Mouse (Mus musculus) Patski (cell line): ENCODE results near the gene Arpp19. TPM values are rescaled to one million over a fixed set of nuclear protein-coding genes. Genes with fewer than 3 reads are reported as not detected.

Experiments used
- ATAC-seq: fragments of 100-300 bp; one replicate; pipeline ENCODE4 v1.8.0; 2021
- CTCF ChIA-PET: fragments of 350-600 bp; sonication (Branson Sonifier 250); formaldehyde crosslinking; loops from one replicate; lab custom pipeline; 2022; ENCODE audit warnings: inconsistent platforms; lab: Charles Lee
- POLR2A ChIA-PET: fragments of 350-600 bp; sonication (Branson Sonifier 250); formaldehyde crosslinking; loops from one replicate; lab custom pipeline; 2022; ENCODE audit warnings: antibody characterized with exemption, inconsistent platforms; lab: Charles Lee
- DNase-seq: peaks from one replicate; pipeline ENCODE4 v3.0.0-alpha.2; 2011; ENCODE audit warnings: low read depth, low spot score
- H3K27me3 ChIP-seq: fragments of 371-371 bp; one replicate; pipeline ENCODE4 v1.5.1; 2021
- CTCF ChIP-seq: fragments of 100-300 bp; IDR thresholded peaks from one replicate; pipeline ENCODE4 v1.5.1; 2021
- in situ Hi-C: fragments of 300-500 bp; cut with MboI; formaldehyde crosslinking; loops from 3 replicates; pipeline ENCODE4 v1.11.1; 2018; ENCODE audit warnings: low pct_unique_long_range_greater_than_20kb, mixed read lengths
- polyA plus RNA-seq: library from polyadenylated mRNA; unstranded; gene quantifications from one replicate; pipeline ENCODE4 v1.2.3, GENCODE M21; 2021

Gene Arpp19
- polyA plus RNA-seq, 1 experiment from 2014 or later: 167 TPM

GRCm38 (mm10) chr9:75055046-75055445, 17.6 kb downstream of the Arpp19 start:
- in situ Hi-C loops: loop anchor here (25.0 kb wide), 1 partner anchor 382 kb away; the partner anchor contains the start of gene Leo1
- CTCF ChIA-PET: interaction anchor here (1.6 kb wide), 1 partner anchor 8 kb away, joined by 6 read pairs; no protein-coding TSS in a partner anchor
- POLR2A ChIA-PET: no interaction called here
- no peak for ATAC-seq
- TF ChIP-seq CTCF: no peak
- DNase-seq: no peak
- no peaks in the 10 kb centered on the region for H3K27me3 ChIP-seq

DNA sequence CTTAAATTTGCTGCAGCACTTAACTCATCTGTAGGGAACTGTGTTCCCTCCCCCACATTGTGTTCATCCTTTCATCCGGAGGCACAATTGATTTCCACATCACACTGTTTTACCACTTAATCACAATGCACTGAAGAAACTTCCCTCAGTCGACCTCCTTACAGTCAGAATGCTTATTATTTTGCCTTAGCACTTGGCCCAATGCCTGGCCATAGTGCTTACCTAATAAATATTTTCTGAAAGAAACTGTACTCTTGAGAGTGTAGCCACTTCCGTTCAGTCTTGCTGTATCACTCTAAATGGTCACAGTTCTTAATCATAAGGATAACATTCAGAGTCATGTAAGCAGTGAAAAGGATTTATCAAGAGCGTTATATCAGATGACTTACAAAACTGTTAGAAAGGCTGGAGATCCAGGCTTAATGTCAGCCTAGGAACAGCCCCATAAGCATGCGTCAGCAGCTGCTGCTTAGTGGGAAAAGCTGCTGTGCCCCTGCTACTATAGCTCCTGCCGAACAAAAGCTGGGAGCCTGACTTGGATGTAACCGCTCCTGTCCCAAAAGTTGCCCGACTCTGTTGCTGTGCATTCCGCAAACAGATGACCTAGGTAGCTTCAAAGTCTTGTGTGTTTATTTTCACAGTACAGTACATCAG, 27.4 kb downstream of the Arpp19 start:
- POLR2A ChIA-PET: interaction anchor here (0.9 kb wide), 1 partner anchor 27 kb away, joined by 3 read pairs; no protein-coding TSS in a partner anchor
- H3K27me3 ChIP-seq: no peaks in the 10 kb centered on the region
- CTCF ChIA-PET: interaction anchor here (1.1 to 3.1 kb wide), 5 partner anchors 9 to 146 kb away, joined by 3 to 13 read pairs (median 6); no protein-coding TSS in a partner anchor
- DNase-seq: no peak
- TF ChIP-seq CTCF: no peak
- no peak for ATAC-seq
- in situ Hi-C loops: loop anchor here (25.0 kb wide), 1 partner anchor 372 kb away; the partner anchor contains the start of gene Leo1

DNA sequence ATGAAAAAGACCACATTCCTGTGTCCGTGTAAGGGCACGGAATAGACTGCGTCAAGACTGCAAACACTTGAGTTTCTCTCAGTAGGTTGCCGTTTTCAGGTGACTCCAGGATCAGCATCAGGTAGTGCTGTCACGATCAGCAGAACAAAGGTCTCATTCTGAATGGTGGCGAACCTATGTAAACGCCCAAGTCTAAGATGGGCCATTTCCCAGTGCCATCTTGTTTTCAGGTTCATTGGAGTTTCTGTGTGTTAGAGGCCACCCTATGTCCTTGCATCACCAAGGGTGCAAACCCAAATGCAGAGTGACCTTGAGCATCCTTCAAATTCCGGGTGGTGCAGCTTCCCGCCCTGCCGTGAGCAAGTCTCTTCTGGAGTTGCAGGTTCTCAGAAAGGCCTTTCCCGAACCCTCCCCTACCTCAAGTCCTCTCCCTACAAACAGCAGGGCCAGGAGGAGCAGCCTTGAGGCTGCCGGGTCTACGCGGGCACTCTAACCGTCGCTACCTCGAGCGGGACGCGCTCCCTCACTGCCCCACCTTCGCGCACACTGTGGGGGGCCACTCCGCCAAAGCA, 33.1 kb downstream of the Arpp19 start, which contains the start of gene Myo5a:
TSS of gene Myo5a (plus strand) at position 559 of the 572 bp plus-strand sequence.
- CTCF ChIA-PET: no interaction called here
- ATAC-seq (no peak), DNase-seq (no peak)
- in situ Hi-C loops: loop anchor here (25.0 kb wide), 1 partner anchor 367 kb away; the partner anchor contains the start of gene Leo1
- H3K27me3 ChIP-seq: no peaks in the 10 kb centered on the region
- TF ChIP-seq CTCF: no peak
- POLR2A ChIA-PET: no interaction called here

DNA sequence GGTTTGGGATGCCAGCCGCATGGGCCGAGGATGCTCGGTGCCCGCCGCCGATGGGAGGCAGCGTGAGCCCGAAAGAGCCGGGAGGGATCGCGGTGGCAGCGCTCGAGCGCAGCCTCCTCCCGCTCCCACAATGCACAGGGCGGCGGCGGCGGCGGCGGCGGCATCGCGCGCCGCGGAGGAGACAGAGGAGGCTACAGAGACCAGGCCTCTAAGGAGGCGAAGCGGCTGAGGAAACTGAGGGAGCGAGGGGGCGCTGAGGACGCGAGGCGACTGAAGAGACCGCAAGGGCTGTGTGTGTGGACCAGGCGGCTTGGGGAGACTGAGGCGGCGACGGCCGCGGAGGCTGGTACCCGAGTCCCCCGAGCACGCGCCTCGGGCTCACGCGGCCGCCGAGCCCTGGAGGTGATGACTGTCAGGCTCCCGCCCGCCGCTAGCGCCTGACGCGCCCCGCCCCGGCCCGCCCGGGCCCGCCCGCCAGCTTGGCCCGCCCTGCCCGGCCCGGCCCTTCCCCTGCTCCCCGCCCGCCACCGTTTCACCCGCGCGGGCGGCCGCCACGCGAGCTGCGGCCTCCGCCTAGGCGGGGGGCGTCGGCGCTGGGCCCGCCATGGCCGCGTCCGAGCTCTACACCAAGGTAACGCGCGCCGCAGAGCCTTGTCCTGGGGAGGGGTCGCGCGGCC, 33.8 kb downstream of the Arpp19 start:
- POLR2A ChIA-PET: interaction anchor here (0.6 kb wide), 1 partner anchor 121 kb away, joined by 3 read pairs; no protein-coding TSS in a partner anchor
- CTCF ChIA-PET: no interaction called here
- DNase-seq (peak; percentile 35), ATAC-seq (peak; percentile 95)
- TF ChIP-seq CTCF: peak; percentile 53
- in situ Hi-C loops: loop anchor here (25.0 kb wide), 1 partner anchor 366 kb away; the partner anchor contains the start of gene Leo1
- H3K27me3 ChIP-seq: no peaks in the 10 kb centered on the region

DNA sequence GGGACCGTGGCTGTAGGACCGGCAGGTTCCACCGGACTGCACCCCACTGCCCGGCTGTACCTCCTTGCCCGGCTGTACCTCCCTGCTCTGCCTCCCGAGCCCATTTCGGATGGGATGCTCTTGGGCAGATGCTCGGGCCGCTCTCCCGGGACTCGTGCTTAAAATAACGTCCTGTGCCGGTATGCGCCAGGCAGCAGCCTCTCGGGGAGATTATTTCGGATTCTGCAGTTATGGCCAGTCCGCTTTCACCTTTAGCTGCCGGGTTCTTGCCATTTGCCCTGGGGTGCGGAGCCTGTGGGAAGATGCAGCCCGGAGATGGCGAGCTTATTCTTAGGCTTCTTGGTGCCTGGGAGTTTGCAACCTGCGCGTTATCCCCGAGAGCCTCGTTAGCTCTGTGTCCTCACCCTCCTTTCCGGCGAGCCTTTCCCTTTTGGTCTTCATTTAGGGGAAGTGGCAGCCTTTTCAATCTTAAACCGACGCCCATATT, 34.3 kb downstream of the Arpp19 start:
- POLR2A ChIA-PET: interaction anchor here (0.6 to 1.0 kb wide), 2 partner anchors 54 to 120 kb away, joined by 3 read pairs; no protein-coding TSS in a partner anchor
- ATAC-seq (peak; percentile 44), DNase-seq (no peak)
- H3K27me3 ChIP-seq: no peaks in the 10 kb centered on the region
- no peak for TF ChIP-seq CTCF
- in situ Hi-C loops: loop anchor here (25.0 kb wide), 1 partner anchor 366 kb away; the partner anchor contains the start of gene Leo1
- CTCF ChIA-PET: interaction anchor here (1.0 kb wide), 1 partner anchor 14 kb away, joined by 6 read pairs; no protein-coding TSS in a partner anchor

DNA sequence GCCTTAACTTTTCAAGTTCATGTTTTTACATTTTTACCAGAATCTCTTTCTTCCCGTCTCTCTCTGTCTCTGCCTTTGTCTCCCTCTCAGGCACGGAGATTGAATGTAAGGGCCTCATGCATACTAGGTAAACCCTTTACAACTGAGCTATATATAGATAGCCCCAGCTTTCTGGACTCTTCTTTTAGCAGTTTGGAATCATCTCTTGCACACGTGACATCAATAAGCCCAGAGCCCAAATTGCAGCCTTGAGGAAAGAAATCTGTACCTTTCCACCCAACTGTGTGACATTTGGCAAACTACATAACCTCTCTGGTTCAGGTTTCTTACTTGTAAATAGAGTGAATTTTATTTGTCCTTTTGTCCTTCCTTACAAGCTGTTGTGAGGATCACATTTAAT, 34.9 kb downstream of the Arpp19 start:
- TF ChIP-seq CTCF: no peak
- ATAC-seq (no peak), DNase-seq (no peak)
- in situ Hi-C loops: loop anchor here (25.0 kb wide), 1 partner anchor 365 kb away; the partner anchor contains the start of gene Leo1
- no peaks in the 10 kb centered on the region for H3K27me3 ChIP-seq
- ChIA-PET POLR2A (interaction anchor here (1.0 kb wide), 1 partner anchor 53 kb away, joined by 3 read pairs; no protein-coding TSS in a partner anchor), CTCF (interaction anchor here (1.0 kb wide), 1 partner anchor 13 kb away, joined by 6 read pairs; no protein-coding TSS in a partner anchor)

GRCm38 (mm10) chr9:75077191-75077590, 39.8 kb downstream of the Arpp19 start:
- ATAC-seq (no peak), DNase-seq (no peak)
- no peaks in the 10 kb centered on the region for H3K27me3 ChIP-seq
- ChIA-PET POLR2A (no interaction called here), CTCF (no interaction called here)
- in situ Hi-C loops: no loop called here
- no peak for TF ChIP-seq CTCF

- H3K27me3 ChIP-seq: no peaks in the 10 kb centered on the region
- POLR2A ChIA-PET: interaction anchor here (0.6 kb wide), 1 partner anchor 229 kb away, joined by 4 read pairs; no protein-coding TSS in a partner anchor
- CTCF ChIA-PET: interaction anchor here (1.8 to 2.1 kb wide), 2 partner anchors 13 to 16 kb away, joined by 5 to 6 read pairs; no protein-coding TSS in a partner anchor
- in situ Hi-C loops: no loop called here
- ATAC-seq: no peak
- DNase-seq: no peak
- no peak for TF ChIP-seq CTCF
These were observed 47.9 kb downstream of the Arpp19 start for GRCm38 (mm10) chr9:75085242-75085824.

DNA sequence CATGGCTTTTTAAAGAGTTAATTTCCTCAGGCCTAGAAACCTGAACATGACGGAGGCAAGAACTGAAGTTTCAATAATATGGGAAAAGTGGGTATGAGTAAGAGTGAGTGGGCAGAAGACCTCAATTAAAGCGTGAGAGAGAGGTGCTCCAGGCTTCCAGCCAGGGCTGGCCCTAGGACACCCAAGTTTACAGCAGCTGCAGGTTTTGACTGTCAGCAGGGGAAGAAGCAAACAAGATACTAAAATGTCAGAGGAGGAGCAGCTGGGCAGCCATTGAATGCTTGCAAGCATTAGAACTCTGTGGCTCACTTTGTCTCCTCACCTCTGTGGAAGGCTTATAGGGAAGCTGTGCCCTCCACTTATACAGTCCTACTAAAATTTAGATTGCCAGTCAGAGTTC, 50.4 kb downstream of the Arpp19 start:
- ATAC-seq: no peak
- POLR2A ChIA-PET: no interaction called here
- no peak for DNase-seq

More for the DNA sequence above, 50.4 kb downstream of the Arpp19 start:
- H3K27me3 ChIP-seq: no peaks in the 10 kb centered on the region
- CTCF ChIA-PET: interaction anchor here (0.9 to 1.5 kb wide), 3 partner anchors 10 to 40 kb away, joined by 3 to 4 read pairs (median 3); no protein-coding TSS in a partner anchor
- TF ChIP-seq CTCF: no peak
- in situ Hi-C loops: no loop called here
